Mouse (Mus musculus) lung, postnatal 0 days (tissue): Measurements from ENCODE around the gene Ccdc9b.

Source experiments
- CTCF ChIP-seq: IDR thresholded peaks from 2 replicates; pipeline ENCODE4 v1.5.1; 2016; ENCODE audit warnings: antibody characterized with exemption, mild to moderate bottlenecking
- EP300 ChIP-seq: IDR thresholded peaks from 2 replicates; pipeline ENCODE4 v1.6.1; 2016; ENCODE audit warnings: antibody characterized with exemption, mild to moderate bottlenecking, control low read depth

- TF ChIP-seq CTCF (no peak), EP300 (no peak)
Observed at GRCm38 (mm10) chr2:118793636-118794035, 31.2 kb upstream of the Ccdc9b start.
